Mouse (Mus musculus) neural tube, embryonic 11.5 days (tissue): ENCODE results near the gene Herc2. TPM values are rescaled to one million over a fixed set of nuclear protein-coding genes. Genes with fewer than 3 reads are reported as not detected.
A peak's percentile ranks its signal among the peaks of the same experiment; 100 is the strongest.

Source experiments
- ATAC-seq: fragments of 200-750 bp; cut with Nextera tagmentation; 2 replicates; pipeline ENCODE4 v1.8.0; 2017; ENCODE audit warnings: moderate number of reproducible peaks, mild to moderate bottlenecking, moderate TSS enrichment, moderate library complexity; ENCODE audit not compliant: insufficient read depth, low FRiP score, low TSS enrichment
- DNase-seq: peaks from one replicate; pipeline ENCODE4 v3.0.0-alpha.2; 2015; ENCODE audit warnings: low spot score
- H3K27ac ChIP-seq: fragments of 300-500 bp; sonication (generic); 2 replicates; pipeline ENCODE4 v1.5.1; 2014; ENCODE audit warnings: low read depth, mild to moderate bottlenecking, low read length
- H3K27me3 ChIP-seq: fragments of 300-500 bp; sonication (generic); 2 replicates; pipeline ENCODE4 v1.6.1; 2014; ENCODE audit warnings: mild to moderate bottlenecking, low read length, mixed read lengths; ENCODE audit not compliant: control insufficient read depth, insufficient read depth
- H3K36me3 ChIP-seq: fragments of 300-500 bp; sonication (generic); 2 replicates; pipeline ENCODE4 v1.6.1; 2014; ENCODE audit warnings: mild to moderate bottlenecking, low read length, moderate library complexity, mixed read lengths; ENCODE audit not compliant: control insufficient read depth, insufficient read depth
- H3K4me1 ChIP-seq: fragments of 300-500 bp; sonication (generic); 2 replicates; pipeline ENCODE4 v1.6.1; 2014; ENCODE audit warnings: low read length, mixed read lengths; ENCODE audit not compliant: control insufficient read depth, insufficient read depth
- H3K4me2 ChIP-seq: fragments of 300-500 bp; sonication (generic); 2 replicates; pipeline ENCODE4 v1.6.1; 2014; ENCODE audit warnings: low read depth, mild to moderate bottlenecking, moderate library complexity
- H3K4me3 ChIP-seq: fragments of 300-500 bp; sonication (generic); 2 replicates; pipeline ENCODE4 v1.5.1; 2014; ENCODE audit warnings: low read depth, low read length
- H3K9ac ChIP-seq: fragments of 300-500 bp; sonication (generic); 2 replicates; pipeline ENCODE4 v1.6.1; 2014; ENCODE audit warnings: mild to moderate bottlenecking, low read length
- H3K9me3 ChIP-seq: fragments of 300-500 bp; sonication (generic); 2 replicates; pipeline ENCODE4 v1.6.1; 2016; ENCODE audit warnings: low read length; ENCODE audit not compliant: control insufficient read depth
- WGBS: fragments of 180-500 bp; shearing (Covaris S2); extraction: QIAGEN DNeasy Blood & Tissue Kit; methylation state at CpG from one replicate; pipeline ENCODE4 v1.1.7; 2014; 5-methylcytosine and 5-hydroxymethylcytosine counted together
- polyA plus RNA-seq: library from polyadenylated mRNA; unstranded; fragments of >200 nt; fragmentation: Nextera tagmentation; extraction: Ambion mirVana; gene quantifications from 2 replicates; pipeline ENCODE4 v1.2.1, GENCODE M21; 2014

Herc2 gene
- polyA plus RNA-seq, 1 experiment from 2014 or later: 31.3 TPM

DNA sequence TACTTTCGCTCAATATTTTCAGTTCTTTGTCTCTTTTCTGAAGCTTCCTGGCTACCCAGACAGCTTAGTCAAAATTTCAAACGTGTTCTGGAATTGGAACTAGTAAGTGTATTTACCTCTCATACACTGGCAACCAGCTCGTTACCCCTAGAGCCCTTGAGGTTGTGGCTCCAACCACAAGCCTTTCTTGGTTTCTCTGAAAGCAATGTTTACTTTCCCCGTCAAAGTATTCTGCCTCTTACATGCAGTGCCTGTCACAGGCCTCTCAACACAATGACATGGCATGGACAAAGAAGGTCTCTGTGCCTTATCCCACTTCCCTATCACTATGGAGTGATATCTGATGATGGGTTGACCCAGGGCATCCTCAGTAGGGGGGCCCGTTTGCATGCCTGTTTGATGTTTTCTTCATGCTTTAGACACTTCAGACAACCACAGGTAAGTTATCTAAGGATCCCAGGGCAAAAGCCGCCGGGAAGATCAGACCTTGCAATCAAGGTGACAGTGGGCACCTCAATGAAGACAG, 31.5 kb upstream of the Herc2 start:
- no peak for ATAC-seq
- Histone ChIP-seq H3K27ac (peak overlapping the region; percentile 47; the same call in 1 of the 2 replicates), H3K9me3 (no peaks in the 10 kb centered on the region), H3K36me3 (no peaks in the 10 kb centered on the region), H3K4me2 (peak overlapping the region; percentile 58), H3K4me1 (peaks cover 5% of the 10 kb centered on the region; the same call in 1 of the 2 replicates), H3K4me3 (peak overlapping the region; percentile 55), H3K9ac (peak overlapping the region; percentile 68), H3K27me3 (no peaks in the 10 kb centered on the region)
- DNase-seq: no peak
- WGBS: 53% methylated on average over 7 of the region's 7 CpGs

DNA sequence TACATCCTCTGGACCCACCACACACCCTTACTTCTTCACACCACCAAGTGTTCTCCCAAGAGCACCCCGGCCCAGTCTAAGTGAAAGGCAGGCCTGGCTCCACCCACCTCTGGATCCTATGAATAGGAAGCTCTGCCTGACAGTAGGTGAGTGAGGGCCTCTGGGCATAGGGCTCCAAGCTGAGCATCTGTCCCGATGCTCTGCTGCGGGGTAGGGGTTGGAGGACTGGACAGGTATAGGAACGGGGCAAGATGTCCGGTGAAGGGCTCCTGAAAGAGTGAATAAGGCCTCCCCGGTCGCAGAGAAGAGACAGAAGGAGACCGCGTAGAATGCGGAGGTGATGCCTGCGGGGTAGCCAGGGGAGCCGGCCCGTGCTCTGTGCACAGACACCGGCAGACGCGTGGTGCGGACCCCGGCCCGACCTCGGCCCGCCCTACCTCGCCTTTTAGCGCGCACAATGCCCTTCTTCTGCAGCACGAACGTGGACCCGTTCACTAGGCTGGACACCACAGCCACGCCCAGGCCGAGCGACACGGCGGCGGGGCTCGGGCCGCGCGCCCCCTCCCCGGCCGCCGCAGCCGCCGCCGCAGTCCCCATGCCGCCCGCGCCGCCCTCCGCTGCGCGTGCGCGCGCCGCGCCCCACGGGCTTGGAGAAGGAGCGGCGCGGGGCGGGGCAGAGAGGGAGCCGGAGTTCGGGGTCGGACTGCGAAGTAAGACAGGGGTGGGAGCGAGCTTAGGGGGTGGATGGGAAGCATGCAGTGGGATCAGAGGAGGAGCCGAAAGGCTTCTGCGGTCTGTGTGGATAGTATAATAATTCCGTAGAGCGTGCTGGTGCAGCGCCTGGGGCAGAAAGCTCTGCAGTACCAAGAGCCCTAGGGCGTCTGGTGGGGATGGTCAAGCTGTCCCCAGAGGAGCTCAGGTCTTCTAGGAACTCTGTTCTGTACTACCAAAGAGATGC, 30.7 kb upstream of the Herc2 start:
- Histone ChIP-seq H3K4me2 (peak overlapping the region; percentile 58), H3K4me1 (peaks cover 5% of the 10 kb centered on the region; the same call in 1 of the 2 replicates), H3K27ac (peak overlapping the region; percentile 47), H3K36me3 (no peaks in the 10 kb centered on the region), H3K9me3 (no peaks in the 10 kb centered on the region), H3K9ac (peak overlapping the region; percentile 68), H3K4me3 (peak overlapping the region; percentile 55), H3K27me3 (no peaks in the 10 kb centered on the region)
- peak; percentile 89 for DNase-seq
- ATAC-seq: peak; percentile 93
- under 1% methylated on average over 65 of the region's 71 CpGs for WGBS

DNA sequence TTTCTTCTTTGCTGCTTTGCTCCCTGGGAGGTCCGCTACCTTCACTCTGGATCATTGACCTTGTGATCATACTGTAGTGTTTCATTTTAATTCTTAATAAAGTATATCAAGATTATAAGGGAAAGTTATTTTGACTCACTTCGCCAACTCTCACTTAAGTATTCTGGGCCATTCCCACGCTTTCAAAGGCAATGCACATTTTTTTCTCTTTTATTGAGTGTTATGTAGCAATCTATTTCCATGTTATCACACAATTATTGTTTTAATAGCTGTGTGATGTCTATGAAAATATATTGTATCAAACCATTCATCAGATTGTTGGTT, 30.1 kb upstream of the Herc2 start, which contains the start of gene Nipa1:
Nipa1 (minus strand) TSS at position 25 of the 324 bp plus-strand sequence.
- no peaks in the 10 kb centered on the region for H3K36me3 ChIP-seq
- H3K4me2 ChIP-seq: peak within 1 kb of the TSS; percentile 58
- H3K4me1 ChIP-seq: peaks cover 5% of the 10 kb centered on the region; the same call in 1 of the 2 replicates
- H3K9me3 ChIP-seq: no peaks in the 10 kb centered on the region
- no peak for ATAC-seq
- DNase-seq: no peak
- peak within 1 kb of the TSS; percentile 68 for H3K9ac ChIP-seq
- H3K4me3 ChIP-seq: peak within 1 kb of the TSS; percentile 55
- 53% methylated on average over 3 of the region's 3 CpGs for WGBS
- H3K27ac ChIP-seq: peak within 1 kb of the TSS; percentile 47
- no peaks in the 10 kb centered on the region for H3K27me3 ChIP-seq

DNA sequence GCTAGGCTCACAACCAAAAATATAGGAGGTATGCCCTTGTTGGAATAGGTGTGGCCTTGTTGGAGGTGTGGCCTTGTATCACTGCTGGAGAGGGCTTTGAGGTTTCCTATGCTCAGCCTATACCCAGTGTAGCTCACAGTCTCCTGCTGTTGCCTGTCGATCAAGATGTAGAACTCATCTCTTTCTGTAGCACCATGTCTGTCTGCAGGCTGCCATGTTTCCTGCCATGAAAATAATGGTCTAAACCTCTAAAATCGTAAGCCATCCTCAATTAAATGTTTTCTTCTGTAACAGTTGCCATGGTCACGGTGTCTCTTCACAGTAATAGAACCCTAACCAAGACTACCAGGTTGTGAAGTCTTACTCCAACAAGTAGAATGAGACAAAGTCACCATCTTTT, 26.4 kb upstream of the Herc2 start:
- H3K4me2 ChIP-seq: no peak overlapping the region
- 94% methylated on average over 3 of the region's 3 CpGs for WGBS
- ATAC-seq: no peak
- H3K27me3 ChIP-seq: no peaks in the 10 kb centered on the region
- no peak overlapping the region for H3K4me3 ChIP-seq
- H3K27ac ChIP-seq: no peak overlapping the region
- H3K36me3 ChIP-seq: no peaks in the 10 kb centered on the region
- H3K9ac ChIP-seq: no peak overlapping the region
- H3K9me3 ChIP-seq: no peaks in the 10 kb centered on the region
- peaks cover 3% of the 10 kb centered on the region; the same call in 1 of the 2 replicates for H3K4me1 ChIP-seq
- no peak for DNase-seq

DNA sequence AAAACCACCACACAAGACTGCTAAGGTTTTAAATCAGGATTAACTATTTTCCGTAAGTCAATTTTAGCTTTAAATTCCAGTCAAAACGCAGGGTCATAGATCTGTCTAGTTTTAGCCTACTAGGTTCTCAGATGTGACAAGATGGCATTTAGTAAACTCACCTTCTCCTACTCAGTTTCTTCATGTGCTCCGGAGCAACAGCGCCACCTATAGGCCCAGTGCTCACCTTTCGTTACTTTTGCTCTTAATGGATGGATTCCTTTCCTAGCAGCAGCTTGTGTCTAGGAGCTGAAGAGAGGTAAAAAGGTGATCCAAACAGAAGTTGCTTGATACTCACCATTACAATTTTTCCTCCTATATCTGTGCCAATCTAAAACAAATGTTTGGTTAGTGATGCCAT, 7.6 kb upstream of the Herc2 start:
- Histone ChIP-seq H3K36me3 (no peaks in the 10 kb centered on the region), H3K9ac (no peak overlapping the region), H3K9me3 (no peaks in the 10 kb centered on the region), H3K27ac (no peak overlapping the region), H3K27me3 (no peaks in the 10 kb centered on the region), H3K4me1 (no peaks in the 10 kb centered on the region), H3K4me2 (no peak overlapping the region), H3K4me3 (no peak overlapping the region)
- 15% methylated on average over 5 of the region's 5 CpGs for WGBS
- ATAC-seq (no peak), DNase-seq (peak; percentile 76)

DNA sequence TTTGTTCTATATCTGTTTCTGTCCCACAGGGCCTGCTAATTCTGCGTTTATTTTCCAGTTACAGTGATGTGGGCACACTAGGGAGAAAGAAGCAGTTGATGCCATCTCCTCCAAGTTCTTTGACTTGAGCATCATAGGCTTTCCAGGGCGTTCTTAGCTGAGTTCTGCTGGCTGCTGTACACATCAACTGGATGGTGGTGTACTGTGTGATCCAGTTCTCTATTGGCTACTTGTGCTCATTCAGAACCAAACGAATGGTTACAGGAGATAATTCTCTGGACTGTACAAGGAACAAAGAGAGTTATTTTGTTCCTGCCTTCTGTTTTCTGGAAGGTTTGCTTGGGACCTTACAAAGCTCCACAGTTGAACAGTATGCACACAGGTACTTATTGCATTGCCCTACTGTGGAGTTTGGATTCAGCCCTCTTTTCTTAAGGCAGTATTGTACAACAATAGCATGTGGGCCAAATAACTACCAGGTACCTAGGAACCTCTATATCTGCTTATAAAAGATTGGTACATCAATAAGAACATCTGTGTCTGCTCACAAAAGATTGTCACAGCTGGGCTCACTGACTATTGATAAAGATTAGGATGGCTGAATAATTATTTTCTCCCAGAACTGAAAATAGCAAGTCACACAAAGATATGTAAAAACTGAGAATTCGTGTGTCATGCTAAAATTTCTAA, 6.3 kb upstream of the Herc2 start:
- H3K4me1 ChIP-seq: no peaks in the 10 kb centered on the region
- no peaks in the 10 kb centered on the region for H3K9me3 ChIP-seq
- H3K4me3 ChIP-seq: no peak overlapping the region
- ATAC-seq (no peak), DNase-seq (no peak)
- 66% methylated on average over 4 of the region's 4 CpGs for WGBS
- no peaks in the 10 kb centered on the region for H3K36me3 ChIP-seq
- no peak overlapping the region for H3K4me2 ChIP-seq
- no peak overlapping the region for H3K9ac ChIP-seq
- no peak overlapping the region for H3K27ac ChIP-seq
- no peaks in the 10 kb centered on the region for H3K27me3 ChIP-seq

DNA sequence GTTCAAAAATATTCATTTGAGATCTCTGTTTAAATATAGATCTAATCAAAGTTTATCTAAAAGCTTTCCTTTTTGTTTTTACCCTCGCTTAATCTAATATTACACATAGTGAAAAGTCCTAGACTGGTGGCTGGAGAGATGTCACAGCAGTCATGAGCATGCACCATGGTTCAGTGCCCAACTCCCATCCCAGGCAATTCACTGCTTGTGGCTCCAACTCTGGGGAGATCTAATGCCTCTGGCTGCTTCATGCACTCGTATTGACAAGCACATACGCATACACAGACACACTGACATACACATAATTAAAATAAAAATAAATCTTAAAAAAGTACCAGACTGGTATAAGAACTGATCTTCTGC, 5.7 kb upstream of the Herc2 start:
- Histone ChIP-seq H3K4me3 (no peak overlapping the region), H3K27me3 (no peaks in the 10 kb centered on the region), H3K9me3 (no peaks in the 10 kb centered on the region), H3K4me2 (no peak overlapping the region), H3K4me1 (no peaks in the 10 kb centered on the region), H3K36me3 (no peaks in the 10 kb centered on the region), H3K27ac (no peak overlapping the region), H3K9ac (no peak overlapping the region)
- DNase-seq (no peak), ATAC-seq (no peak)
- 79% methylated on average over 3 of the region's 3 CpGs for WGBS

DNA sequence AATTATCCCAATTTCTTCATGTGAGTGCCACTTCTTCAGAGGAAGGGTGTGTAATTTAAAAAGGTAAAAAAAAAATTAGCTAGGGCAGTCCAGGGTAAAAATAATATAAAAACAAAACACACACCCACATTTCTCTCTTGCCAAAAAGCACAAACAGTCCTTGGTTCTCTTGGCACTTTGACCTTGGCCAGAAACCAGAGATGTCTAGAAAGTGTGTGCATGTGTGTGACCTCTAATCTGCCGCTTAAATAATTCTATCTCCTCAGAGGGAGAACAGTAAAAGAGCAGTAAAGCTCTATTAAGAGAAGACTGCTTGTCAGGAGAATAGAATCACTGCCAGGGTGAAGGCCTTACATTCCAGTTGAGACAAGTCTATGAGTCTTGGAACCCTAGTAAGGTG, 2.8 kb upstream of the Herc2 start:
- Histone ChIP-seq H3K27ac (no peak overlapping the region), H3K9ac (no peak overlapping the region), H3K4me2 (no peak overlapping the region), H3K4me3 (no peak overlapping the region), H3K36me3 (no peaks in the 10 kb centered on the region), H3K4me1 (0 out of 2 replicates have a peak, but pooled peaks cover 4% of the 10 kb centered on the region), H3K9me3 (no peaks in the 10 kb centered on the region), H3K27me3 (no peaks in the 10 kb centered on the region)
- 96% methylated on average over 1 of the region's 1 CpGs for WGBS
- no peak for ATAC-seq
- DNase-seq: no peak
